Mouse (Mus musculus) megakaryocyte, adult 5-6 weeks (primary cell): Measurements from ENCODE around the gene Erf. TPM values are rescaled to one million over a fixed set of nuclear protein-coding genes. Genes with fewer than 3 reads are reported as not detected.

Source experiments
- ATAC-seq: 2 replicates; pipeline ENCODE4 v1.8.0; 2016; ENCODE audit warnings: mild to moderate bottlenecking, inconsistent platforms; ENCODE audit not compliant: poor library complexity, severe bottlenecking
- total RNA-seq, 2 experiments: library from RNA; stranded (forward) in 1 of 2; stranded (reverse) in 1 of 2; fragments of 153-499, 151-499 nt in 1 of 2; fragments of 221-1000, 200-1000 nt in 1 of 2; gene quantifications; 2 replicates each; pipeline versions ENCODE4 v1.2.3 to v1.2.4; 2015 to 2017

Erf gene
- total RNA-seq, 2 experiments from 2014 or later, result 2.6 to 6.5 TPM

DNA sequence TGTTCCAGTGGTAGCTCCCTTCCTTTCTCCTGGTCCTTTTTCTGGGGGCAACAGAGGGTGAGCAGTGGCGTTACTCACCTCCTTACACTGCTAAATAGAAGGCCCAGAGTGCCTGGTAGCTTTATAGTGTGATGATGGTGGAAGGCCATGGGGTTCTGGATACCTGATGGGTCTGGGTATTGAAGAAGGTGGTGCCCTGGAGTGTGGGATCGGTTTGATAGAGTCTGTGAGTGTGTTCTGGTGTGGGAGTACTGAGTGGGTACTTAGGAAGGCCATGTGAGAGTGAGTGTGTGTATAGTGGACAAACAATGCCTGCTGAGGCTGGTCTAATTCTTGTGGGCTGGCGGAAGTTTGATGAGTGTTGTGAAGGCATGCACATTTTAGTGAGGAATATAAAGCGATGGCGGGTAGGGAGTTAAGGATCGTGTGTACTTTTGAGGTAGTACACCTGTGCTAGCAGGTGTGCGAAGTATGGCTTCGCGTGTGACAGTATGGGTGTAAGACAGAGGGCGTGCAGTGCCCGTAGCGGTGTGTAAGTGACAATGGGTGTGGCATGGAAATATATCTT is 30.7 kb upstream of the Erf start:
- peak; percentile 7; the same call in 1 of the 2 replicates for ATAC-seq

DNA sequence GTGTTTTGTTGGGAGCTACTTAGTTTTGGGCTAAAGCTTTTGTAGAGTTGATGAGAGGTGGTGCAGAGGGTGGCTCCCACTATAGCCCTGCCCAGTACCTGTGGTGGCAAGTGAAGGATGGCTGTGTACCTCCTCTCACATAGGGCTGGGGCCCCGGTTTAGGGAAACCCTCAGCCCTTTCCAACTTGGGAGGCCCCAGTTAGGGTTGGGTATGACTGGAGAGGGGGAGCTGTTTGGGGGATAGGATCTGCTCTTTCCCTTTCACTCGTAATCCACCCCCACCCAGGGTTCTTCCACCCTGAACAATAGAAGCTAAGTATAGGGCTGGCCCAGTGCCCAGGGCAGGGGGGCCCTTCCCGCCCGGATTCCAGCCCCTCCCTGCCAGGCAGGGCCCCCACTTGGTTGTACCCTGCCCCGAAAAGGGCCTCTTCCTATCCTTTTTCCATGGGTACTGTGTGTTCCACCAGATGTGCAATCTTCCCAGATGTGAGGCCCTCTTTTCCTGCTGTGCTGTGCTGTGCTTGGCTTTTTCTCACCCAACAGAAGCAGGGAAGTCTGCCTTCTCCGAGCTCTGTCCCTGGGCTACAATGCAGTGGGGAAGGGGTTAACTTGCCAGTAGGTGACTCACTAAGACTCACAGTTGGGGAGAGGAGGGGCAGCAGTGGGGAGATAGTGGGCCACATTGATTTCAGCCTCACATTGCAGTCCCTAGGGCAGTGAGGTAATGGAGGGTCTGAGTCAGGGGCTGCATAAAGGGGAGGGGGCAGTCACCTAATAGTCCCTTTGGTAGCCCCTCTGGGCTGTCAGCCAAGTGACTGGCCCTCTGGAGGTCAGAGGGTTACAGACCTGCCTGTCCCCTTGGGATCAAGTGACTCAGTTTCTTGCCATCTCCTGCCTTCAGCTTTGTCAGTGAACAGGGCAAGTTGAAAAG is 29.6 kb upstream of the Erf start:
- ATAC-seq, result no peak

DNA sequence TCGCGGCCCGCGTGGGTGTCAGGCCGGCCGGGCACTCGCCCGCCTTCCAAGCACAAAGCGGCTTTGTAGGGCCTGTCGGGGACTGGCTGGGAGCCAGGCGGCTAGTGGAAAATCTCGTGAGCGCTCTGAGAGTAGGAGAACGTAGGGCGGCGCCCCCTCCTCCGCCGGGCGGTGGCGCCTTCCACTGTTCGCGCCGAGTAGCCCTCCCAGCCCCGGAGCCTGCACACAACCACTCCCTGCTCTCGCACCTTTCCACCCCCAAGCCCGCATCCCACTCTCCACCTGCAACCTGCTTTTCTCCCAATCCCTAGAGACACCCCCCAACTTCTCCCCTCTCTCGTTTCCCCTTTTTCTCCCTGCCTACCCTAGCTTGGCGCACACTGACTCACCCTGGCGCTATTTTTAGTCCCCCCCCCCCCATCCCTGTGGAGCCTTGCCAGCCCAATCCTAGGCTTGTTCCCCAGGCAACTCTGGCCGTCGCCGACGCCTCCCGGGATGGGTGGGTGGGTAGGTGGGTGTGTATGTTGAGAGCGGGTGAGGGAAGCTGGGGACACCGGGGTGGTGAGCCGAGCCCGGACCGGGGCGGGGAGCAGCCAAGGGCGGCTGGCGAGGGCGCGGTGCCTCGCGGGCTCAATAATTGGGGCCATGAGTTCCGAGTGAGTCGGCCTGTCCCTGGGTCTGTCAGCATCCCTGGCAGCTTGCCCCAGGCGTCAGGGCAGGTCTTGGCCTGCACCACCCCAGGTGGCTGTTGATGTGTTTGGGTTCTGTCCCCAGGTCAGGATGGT is 28.7 kb upstream of the Erf start:
- ATAC-seq, result peak; percentile 8; the same call in 1 of the 2 replicates

GRCm38 (mm10) chr7:25278341-25279075 is 27.9 kb upstream of the Erf start:
- ATAC-seq, result peak; percentile 31

GRCm38 (mm10) chr7:25277998-25278340 is 27.4 kb upstream of the Erf start:
- ATAC-seq, result no peak

- no peak for ATAC-seq
Observed at GRCm38 (mm10) chr7:25277405-25277804, 26.8 kb upstream of the Erf start.

GRCm38 (mm10) chr7:25275555-25276298 is 25.2 kb upstream of the Erf start:
- ATAC-seq, result no peak

DNA sequence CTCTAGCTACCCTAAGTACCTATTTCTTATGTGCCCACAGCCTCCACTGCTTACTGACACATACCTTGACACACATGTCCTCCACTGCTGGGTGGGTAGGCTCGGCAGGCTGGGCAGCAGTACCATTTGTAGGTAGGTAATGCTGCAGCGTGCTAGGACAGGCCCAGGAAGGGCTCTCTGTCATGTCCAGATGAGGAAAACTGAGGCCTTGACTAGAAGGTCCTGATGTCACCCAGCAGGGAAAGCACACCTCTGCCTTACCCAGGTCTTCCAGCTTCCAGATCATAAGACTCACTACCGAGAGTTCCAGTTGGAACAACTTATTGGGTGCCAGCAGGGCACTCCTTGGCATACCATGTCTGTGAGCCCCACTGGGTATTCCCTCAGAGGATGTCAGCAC is 24.4 kb upstream of the Erf start:
- no peak for ATAC-seq

- ATAC-seq, result peak; percentile 28
Observed at GRCm38 (mm10) chr7:25274571-25274970, 24.0 kb upstream of the Erf start.

DNA sequence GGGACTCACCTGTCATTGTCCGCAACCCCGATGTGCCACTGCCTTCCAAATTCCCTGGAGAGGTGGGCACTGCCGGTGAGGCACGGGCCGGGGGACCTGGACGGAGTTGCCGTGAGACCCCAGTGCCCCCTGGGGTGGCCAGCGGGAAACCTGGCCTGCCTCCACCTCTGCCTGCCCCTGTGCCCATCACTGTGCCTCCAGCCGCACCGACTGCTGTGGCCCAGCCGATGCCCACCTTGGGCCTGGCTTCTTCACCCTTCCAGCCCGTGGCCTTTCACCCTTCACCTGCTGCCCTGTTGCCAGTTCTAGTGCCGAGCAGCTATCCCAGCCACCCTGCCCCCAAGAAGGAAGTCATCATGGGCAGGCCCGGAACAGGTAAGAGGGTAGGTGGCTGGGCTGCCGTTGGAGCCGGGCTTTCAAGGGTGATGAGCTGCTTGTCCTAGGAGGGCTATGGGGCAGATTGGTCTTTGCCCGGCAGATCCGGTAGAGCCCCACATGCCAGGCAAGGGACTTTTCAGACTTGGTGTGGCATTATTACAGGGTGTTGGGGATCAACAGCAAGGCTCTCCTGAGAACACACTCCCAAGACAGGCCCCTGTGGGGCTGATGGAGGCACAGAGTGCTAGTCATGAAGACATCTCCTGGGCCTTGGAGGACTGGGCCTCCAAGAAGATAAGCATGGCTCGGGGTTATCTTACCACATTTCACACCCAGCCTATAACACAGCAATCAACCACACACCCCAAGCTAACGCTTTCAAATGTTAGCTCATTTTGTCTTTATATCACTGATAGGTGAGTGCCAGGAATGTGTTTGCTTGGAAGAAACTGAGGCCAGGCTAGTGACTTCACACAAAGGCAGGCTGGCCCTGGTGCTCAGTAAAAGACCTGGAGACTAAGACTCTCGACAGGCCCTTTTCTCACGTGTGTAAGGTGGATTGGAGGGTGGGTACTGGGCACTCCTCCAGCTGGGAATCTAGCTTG is 23.0 kb upstream of the Erf start:
- no peak for ATAC-seq

- no peak for ATAC-seq
Observed at GRCm38 (mm10) chr7:25272445-25273258, 22.1 kb upstream of the Erf start.

DNA sequence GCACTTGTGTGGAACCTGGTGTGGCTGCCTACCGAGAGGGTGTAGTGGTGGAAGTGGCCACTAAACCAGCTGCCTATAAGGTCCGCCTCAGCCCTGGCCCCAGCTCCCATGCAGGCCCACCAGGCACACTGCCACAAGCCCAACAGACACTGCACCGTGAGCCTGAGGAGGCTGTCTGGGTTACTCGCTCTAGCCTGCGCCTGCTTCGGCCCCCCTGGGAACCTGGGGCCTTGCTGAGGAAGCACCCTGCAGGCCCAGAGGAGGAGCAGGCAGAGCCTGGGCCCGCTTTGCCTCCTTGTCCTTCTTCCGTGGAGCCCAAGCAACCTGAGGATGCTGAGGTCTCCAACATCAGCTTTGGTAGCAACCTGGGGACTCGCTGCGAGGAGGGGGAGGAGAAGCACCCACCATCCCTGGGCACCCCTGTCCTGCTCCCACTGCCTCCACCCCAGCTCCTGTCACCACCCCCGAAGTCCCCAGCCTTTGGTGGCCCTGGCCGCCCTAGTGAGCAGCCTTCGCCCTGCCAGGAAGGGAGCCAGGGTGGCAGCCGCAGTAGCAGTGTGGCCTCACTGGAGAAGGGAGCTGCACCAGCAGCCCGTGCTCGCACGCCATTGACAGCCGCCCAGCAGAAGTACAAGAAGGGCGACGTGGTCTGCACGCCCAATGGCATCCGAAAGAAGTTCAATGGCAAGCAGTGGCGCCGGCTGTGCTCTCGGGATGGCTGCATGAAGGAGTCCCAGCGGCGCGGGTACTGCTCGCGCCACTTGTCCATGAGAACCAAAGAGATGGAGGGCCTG is 21.3 kb upstream of the Erf start:
- no peak for ATAC-seq

DNA sequence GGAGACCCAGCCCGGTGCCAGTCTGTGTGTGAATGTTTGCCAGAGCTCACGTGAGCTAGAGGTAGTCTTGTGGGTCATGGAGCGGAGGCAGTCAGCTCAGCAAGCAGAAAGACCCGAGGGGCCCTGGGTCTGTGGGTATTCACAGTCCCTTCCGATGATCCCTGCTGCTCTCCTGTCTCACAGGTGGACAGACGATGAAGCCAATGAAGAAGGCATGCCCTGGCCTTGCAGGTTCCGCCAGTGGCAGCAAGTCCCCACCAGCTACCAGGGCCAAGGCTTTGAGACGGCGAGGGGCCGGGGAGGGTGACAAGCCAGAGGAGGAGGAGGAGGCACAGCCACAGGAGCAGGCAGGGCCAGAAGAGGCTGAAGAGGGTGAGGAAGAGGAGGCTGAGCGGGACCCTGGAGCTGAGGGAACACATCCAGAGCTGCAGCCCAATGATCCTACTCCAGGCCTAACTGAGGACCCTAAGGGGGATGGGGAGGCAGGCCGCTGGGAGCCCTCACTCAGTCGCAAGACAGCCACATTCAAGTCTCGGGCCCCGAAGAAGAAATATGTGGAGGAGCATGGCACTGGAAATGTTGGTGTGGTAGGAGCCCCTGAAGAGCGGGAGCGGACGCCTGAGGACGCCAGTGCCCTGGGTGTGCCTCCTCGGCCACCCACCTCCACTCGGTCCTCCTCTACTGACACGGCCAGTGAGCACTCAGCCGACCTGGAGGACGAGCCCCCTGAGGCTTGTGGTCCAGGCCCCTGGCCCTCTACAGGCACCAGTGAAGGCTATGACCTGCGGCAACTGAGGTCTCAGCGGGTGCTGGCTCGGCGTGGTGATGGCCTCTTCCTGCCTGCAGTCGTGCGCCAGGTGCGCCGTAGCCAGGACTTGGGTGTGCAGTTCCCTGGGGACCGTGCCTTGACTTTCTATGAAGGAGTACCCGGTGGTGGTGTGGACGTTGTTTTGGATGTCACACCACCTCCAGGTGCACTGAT is 20.4 kb upstream of the Erf start:
- ATAC-seq, result no peak

DNA sequence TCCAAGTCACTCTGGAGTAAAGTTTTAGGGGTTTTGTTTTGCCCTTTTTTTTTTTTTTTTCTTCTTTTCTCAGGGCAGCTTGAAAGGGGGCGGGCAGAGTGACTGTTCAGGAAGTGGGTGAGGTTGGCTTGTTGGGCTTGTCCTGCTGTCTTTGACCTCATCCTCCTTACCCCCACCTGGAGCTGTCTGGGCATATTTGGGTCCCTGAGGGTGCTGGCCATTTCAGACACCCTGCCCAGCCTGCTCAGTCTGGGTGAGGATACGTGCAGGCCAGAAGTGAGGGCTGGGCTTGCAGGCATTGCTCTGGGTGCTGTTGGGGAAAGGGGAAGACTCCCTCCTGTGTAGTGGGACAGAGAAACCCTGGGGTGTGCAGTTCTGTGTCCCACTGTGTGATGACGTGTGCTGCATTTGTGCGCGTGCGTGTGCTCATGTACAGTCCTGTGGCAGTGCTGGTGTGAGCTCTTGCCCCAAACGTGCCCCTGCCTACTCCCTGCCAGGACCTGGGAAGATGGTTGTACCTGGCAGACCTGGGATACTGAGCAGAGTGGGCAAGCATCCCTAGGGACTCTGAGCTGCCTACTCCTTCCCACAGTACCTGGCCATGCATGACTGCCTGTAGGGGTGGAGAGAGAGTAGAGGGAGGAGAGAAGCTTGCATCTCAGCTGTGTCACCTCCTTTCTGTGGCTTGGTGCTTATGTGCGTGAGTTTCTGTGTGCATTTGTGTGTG is 19.1 kb upstream of the Erf start:
- ATAC-seq, result 0 out of 2 replicates have a peak, but pooled peaks have one; percentile 8

- no peak for ATAC-seq
Observed at GRCm38 (mm10) chr7:25269029-25269428, 18.5 kb upstream of the Erf start.
